Mouse (Mus musculus): Measurements from ENCODE around the gene Cbfa2t3. TPM values are rescaled to one million over a fixed set of nuclear protein-coding genes. Genes with fewer than 3 reads are reported as not detected.
A peak's percentile ranks its signal among the peaks of the same experiment; 100 is the strongest.

Gene Cbfa2t3
- polyA plus RNA-seq, 1 experiment from 2014 or later = 8.9 TPM

DNA sequence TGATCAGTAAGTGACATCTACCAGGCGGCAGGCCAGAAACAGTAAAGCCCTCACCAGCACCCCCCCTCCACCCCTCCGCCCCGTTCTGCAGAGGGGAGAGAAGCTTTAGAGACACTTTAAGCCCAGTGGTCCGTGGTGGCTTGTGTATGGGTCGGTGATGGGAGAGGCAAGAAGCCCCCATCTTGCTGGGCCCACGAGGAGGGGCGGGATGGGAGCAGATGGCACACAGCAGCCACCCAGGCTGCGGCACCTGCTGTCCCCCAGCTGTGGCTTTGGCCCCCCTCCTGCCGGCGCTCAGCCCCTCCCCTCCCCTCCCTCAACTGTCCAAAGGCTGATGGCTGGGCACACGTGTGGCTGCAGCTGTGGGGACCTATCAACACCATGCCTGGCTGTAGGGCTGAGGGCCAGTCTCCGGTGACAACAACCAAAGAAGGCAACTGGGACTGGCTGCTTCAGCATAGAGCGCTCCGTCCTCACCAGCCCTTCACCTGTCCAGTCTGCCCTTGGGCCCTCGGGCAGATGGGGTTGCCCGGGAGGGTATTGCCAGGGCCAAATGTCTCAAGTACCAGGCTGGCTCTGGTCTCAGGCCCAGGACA lies 47.5 kb downstream of the Cbfa2t3 start:
- Histone ChIP-seq H3K9me3 (ENCODE audit: control insufficient read depth, low read length) (no peaks in the 10 kb centered on the region), H3K36me3 (ENCODE audit: control insufficient read depth, insufficient read depth, low read length) (no peaks in the 10 kb centered on the region), H3K27ac (ENCODE audit: low read depth, low read length) (no peak overlapping the region), H3K4me2 (replicated peaks; ENCODE audit: low read depth, low read length) (no peak overlapping the region), H3K4me1 (replicated peaks; ENCODE audit: control insufficient read depth, insufficient read depth, low read length) (0 out of 2 replicates have a peak, but pooled peaks cover 4% of the 10 kb centered on the region), H3K9ac (ENCODE audit: low read depth, low read length) (no peak overlapping the region), H3K27me3 (ENCODE audit: control insufficient read depth, insufficient read depth, low read length) (no peaks in the 10 kb centered on the region), H3K4me3 (ENCODE audit: low read depth, low read length) (no peak overlapping the region)
- WGBS = 57% methylated on average over 15 of the region's 16 CpGs
- ATAC-seq (ENCODE audit: low FRiP score) (peak; percentile 65), DNase-seq (ENCODE audit: low spot score) (peak; percentile 46)

- no peak for ATAC-seq (ENCODE audit: low FRiP score)
- H3K4me3 ChIP-seq (ENCODE audit: low read depth, low read length) = no peak overlapping the region
- no peaks in the 10 kb centered on the region for H3K4me1 ChIP-seq (replicated peaks; ENCODE audit: control insufficient read depth, insufficient read depth, low read length)
- H3K27me3 ChIP-seq (ENCODE audit: control insufficient read depth, insufficient read depth, low read length) = no peaks in the 10 kb centered on the region
- no peak overlapping the region for H3K4me2 ChIP-seq (replicated peaks; ENCODE audit: low read depth, low read length)
- no peak overlapping the region for H3K9ac ChIP-seq (ENCODE audit: low read depth, low read length)
- no peak for DNase-seq (ENCODE audit: low spot score)
- no peak overlapping the region for H3K27ac ChIP-seq (ENCODE audit: low read depth, low read length)
- H3K36me3 ChIP-seq (ENCODE audit: control insufficient read depth, insufficient read depth, low read length) = no peaks in the 10 kb centered on the region
- 72% methylated on average over 15 of the region's 15 CpGs for WGBS
- no peaks in the 10 kb centered on the region for H3K9me3 ChIP-seq (ENCODE audit: control insufficient read depth, low read length)
Observed at GRCm38 (mm10) chr8:122648192-122648970, 50.5 kb downstream of the Cbfa2t3 start.

- Histone ChIP-seq H3K9me3 (ENCODE audit: control insufficient read depth, low read length) (no peaks in the 10 kb centered on the region), H3K36me3 (ENCODE audit: control insufficient read depth, insufficient read depth, low read length) (no peaks in the 10 kb centered on the region), H3K4me3 (ENCODE audit: low read depth, low read length) (no peak overlapping the region), H3K27ac (ENCODE audit: low read depth, low read length) (no peak overlapping the region), H3K4me1 (replicated peaks; ENCODE audit: control insufficient read depth, insufficient read depth, low read length) (no peaks in the 10 kb centered on the region), H3K27me3 (ENCODE audit: control insufficient read depth, insufficient read depth, low read length) (no peaks in the 10 kb centered on the region), H3K4me2 (replicated peaks; ENCODE audit: low read depth, low read length) (no peak overlapping the region), H3K9ac (ENCODE audit: low read depth, low read length) (no peak overlapping the region)
- DNase-seq (ENCODE audit: low spot score) (no peak), ATAC-seq (ENCODE audit: low FRiP score) (no peak)
- WGBS = 90% methylated on average over 16 of the region's 16 CpGs
Observed at GRCm38 (mm10) chr8:122646337-122646736, 52.6 kb downstream of the Cbfa2t3 start.

DNA sequence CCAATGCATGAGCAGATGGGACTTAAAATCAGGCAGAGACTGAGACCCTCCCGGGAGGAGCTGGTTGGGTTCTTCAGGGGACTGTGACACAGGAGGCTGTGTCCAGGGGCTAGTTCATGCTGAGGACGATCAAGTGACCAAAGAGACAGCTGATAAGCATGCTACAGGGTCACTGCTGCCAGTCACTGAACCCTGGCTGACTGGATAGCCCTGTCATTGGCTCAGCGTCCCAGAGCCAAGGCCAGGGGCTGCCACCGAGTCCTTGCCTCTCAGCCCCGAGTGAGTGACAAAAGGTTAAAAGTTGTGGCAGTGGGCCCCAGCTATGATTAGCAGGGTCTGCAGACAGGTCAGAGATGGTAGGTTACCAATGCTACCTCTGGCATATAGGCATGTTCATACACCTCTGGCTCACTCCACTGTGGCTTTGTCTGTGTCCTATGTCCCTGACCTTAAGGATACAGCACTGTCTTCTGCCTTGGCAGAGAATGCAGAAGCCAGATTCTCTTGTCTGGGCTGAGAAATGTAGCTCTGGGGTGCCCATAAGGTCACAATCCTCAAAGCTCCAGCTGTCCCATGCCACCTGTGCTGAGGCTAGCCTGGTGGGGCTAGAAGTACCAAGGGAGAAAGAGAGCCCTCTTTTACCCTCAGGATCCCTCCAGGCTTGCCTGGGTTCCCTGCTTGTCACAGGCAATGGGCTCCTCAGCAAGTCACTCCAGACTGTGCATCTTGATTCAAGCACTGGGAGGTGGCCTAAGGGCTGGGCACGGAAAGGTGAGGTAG lies 54.5 kb downstream of the Cbfa2t3 start:
- Histone ChIP-seq H3K4me1 (replicated peaks; ENCODE audit: control insufficient read depth, insufficient read depth, low read length) (no peaks in the 10 kb centered on the region; the same call in 1 of the 2 replicates), H3K9ac (ENCODE audit: low read depth, low read length) (no peak overlapping the region), H3K27ac (ENCODE audit: low read depth, low read length) (no peak overlapping the region), H3K4me2 (replicated peaks; ENCODE audit: low read depth, low read length) (no peak overlapping the region), H3K36me3 (ENCODE audit: control insufficient read depth, insufficient read depth, low read length) (no peaks in the 10 kb centered on the region), H3K4me3 (ENCODE audit: low read depth, low read length) (no peak overlapping the region), H3K9me3 (ENCODE audit: control insufficient read depth, low read length) (no peaks in the 10 kb centered on the region), H3K27me3 (ENCODE audit: control insufficient read depth, insufficient read depth, low read length) (no peaks in the 10 kb centered on the region)
- WGBS = 81% methylated on average over 6 of the region's 6 CpGs
- ATAC-seq (ENCODE audit: low FRiP score) (no peak), DNase-seq (ENCODE audit: low spot score) (no peak)

GRCm38 (mm10) chr8:122642071-122642470 lies 56.8 kb downstream of the Cbfa2t3 start:
- no peak overlapping the region for H3K4me2 ChIP-seq (replicated peaks; ENCODE audit: low read depth, low read length)
- DNase-seq (ENCODE audit: low spot score) = no peak
- peaks cover 3% of the 10 kb centered on the region; the same call in 1 of the 2 replicates for H3K4me1 ChIP-seq (replicated peaks; ENCODE audit: control insufficient read depth, insufficient read depth, low read length)
- no peaks in the 10 kb centered on the region for H3K9me3 ChIP-seq (ENCODE audit: control insufficient read depth, low read length)
- H3K9ac ChIP-seq (ENCODE audit: low read depth, low read length) = no peak overlapping the region
- 79% methylated on average over 9 of the region's 9 CpGs for WGBS
- H3K27ac ChIP-seq (ENCODE audit: low read depth, low read length) = no peak overlapping the region
- no peak overlapping the region for H3K4me3 ChIP-seq (ENCODE audit: low read depth, low read length)
- no peak for ATAC-seq (ENCODE audit: low FRiP score)
- no peaks in the 10 kb centered on the region for H3K36me3 ChIP-seq (ENCODE audit: control insufficient read depth, insufficient read depth, low read length)
- no peaks in the 10 kb centered on the region for H3K27me3 ChIP-seq (ENCODE audit: control insufficient read depth, insufficient read depth, low read length)

DNA sequence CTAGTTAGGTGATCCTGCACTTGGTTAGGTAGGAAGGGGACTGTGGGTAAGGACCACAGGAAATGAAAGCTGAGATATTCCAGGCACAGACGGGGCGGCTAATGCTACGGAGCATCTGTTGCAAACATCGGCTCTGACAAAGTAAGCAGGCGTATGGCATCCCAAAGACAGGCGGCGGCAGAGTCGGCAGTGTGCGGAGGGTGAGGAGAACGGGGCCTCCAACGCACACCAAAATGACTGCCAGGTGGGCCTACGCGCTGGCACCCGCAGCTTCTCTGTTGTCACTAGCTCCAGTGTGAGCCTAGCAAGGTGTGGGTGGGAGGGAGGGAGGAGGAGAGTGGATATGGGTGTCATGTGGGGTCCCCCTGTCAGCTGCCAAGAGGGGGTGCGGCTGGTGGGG lies 57.5 kb downstream of the Cbfa2t3 start:
- Histone ChIP-seq H3K4me2 (replicated peaks; ENCODE audit: low read depth, low read length) (no peak overlapping the region), H3K27ac (ENCODE audit: low read depth, low read length) (no peak overlapping the region), H3K9ac (ENCODE audit: low read depth, low read length) (no peak overlapping the region), H3K36me3 (ENCODE audit: control insufficient read depth, insufficient read depth, low read length) (no peaks in the 10 kb centered on the region), H3K4me3 (ENCODE audit: low read depth, low read length) (no peak overlapping the region), H3K9me3 (ENCODE audit: control insufficient read depth, low read length) (no peaks in the 10 kb centered on the region), H3K4me1 (replicated peaks; ENCODE audit: control insufficient read depth, insufficient read depth, low read length) (peaks cover 3% of the 10 kb centered on the region; the same call in 1 of the 2 replicates), H3K27me3 (ENCODE audit: control insufficient read depth, insufficient read depth, low read length) (no peaks in the 10 kb centered on the region)
- no peak for ATAC-seq (ENCODE audit: low FRiP score)
- WGBS = 85% methylated on average over 15 of the region's 15 CpGs
- no peak for DNase-seq (ENCODE audit: low spot score)

DNA sequence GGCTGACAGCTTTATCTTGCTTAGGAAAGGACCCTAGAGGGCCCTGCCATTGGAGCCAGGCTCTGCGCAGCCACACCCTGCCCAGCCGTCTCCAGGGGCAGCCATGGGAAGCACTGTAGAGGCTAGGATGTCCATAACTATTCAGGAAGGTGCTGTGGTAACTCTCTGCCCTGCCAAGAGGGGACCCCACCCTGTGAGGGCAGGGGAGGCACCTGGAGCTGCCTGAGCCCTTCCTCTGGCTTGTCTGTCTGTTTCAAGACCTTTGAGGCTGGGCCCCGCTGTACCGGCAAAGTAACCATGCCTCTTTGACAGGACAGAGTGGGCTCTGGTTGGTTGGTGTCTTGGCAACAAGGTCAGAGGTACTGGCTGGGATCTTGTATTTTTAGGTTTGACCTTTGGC lies 58.1 kb downstream of the Cbfa2t3 start:
- 76% methylated on average over 4 of the region's 4 CpGs for WGBS
- no peak for DNase-seq (ENCODE audit: low spot score)
- H3K4me1 ChIP-seq (replicated peaks; ENCODE audit: control insufficient read depth, insufficient read depth, low read length) = peaks cover 3% of the 10 kb centered on the region; the same call in 1 of the 2 replicates
- no peak overlapping the region for H3K4me2 ChIP-seq (replicated peaks; ENCODE audit: low read depth, low read length)
- H3K9ac ChIP-seq (ENCODE audit: low read depth, low read length) = no peak overlapping the region
- H3K9me3 ChIP-seq (ENCODE audit: control insufficient read depth, low read length) = no peaks in the 10 kb centered on the region
- ATAC-seq (ENCODE audit: low FRiP score) = no peak
- no peaks in the 10 kb centered on the region for H3K27me3 ChIP-seq (ENCODE audit: control insufficient read depth, insufficient read depth, low read length)
- H3K36me3 ChIP-seq (ENCODE audit: control insufficient read depth, insufficient read depth, low read length) = no peaks in the 10 kb centered on the region
- no peak overlapping the region for H3K27ac ChIP-seq (ENCODE audit: low read depth, low read length)
- H3K4me3 ChIP-seq (ENCODE audit: low read depth, low read length) = no peak overlapping the region

DNA sequence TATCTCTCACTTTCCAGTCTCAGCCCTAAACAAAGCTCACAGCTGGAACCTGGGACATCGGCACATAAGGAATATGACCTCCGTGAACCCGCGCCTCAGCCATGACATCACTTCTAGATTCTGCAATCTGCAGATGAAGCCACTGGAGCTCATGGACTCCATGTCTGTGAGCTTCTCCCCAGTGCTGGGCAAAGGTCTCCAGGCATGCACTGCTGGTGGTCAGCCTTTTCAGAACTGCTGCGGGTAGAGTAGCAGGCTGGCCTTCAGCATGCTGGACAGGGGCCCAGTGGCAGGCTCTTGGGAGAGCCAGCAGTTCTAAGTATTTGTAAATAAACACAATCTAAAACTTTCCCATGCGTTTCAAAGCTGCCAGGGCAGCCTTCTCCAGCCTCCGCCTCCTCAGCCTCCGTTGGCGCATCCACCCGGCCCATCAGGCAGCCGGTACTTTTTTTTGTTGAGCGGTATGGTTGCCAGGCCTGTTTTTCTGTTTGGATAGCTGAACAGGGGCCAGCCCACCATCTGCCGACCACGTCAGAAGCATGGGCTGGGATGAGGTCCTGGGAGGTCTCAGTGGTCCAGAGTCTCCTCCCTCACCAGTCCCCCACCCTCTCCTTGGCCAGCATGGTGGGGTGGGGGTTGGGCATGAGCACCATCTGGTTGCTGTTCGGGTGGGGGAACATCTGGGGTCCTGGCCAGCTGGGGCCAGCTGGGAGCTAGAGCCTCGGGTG lies 59.2 kb downstream of the Cbfa2t3 start:
- no peaks in the 10 kb centered on the region for H3K36me3 ChIP-seq (ENCODE audit: control insufficient read depth, insufficient read depth, low read length)
- ATAC-seq (ENCODE audit: low FRiP score) (peak; percentile 48; the same call in 1 of the 2 replicates), DNase-seq (ENCODE audit: low spot score) (peak; percentile 51)
- no peak overlapping the region for H3K4me3 ChIP-seq (ENCODE audit: low read depth, low read length)
- H3K4me1 ChIP-seq (replicated peaks; ENCODE audit: control insufficient read depth, insufficient read depth, low read length) = peaks cover 3% of the 10 kb centered on the region; the same call in 1 of the 2 replicates
- WGBS = 41% methylated on average over 15 of the region's 16 CpGs
- no peak overlapping the region for H3K27ac ChIP-seq (ENCODE audit: low read depth, low read length)
- H3K4me2 ChIP-seq (replicated peaks; ENCODE audit: low read depth, low read length) = no peak overlapping the region
- no peaks in the 10 kb centered on the region for H3K27me3 ChIP-seq (ENCODE audit: control insufficient read depth, insufficient read depth, low read length)
- no peaks in the 10 kb centered on the region for H3K9me3 ChIP-seq (ENCODE audit: control insufficient read depth, low read length)
- no peak overlapping the region for H3K9ac ChIP-seq (ENCODE audit: low read depth, low read length)
